In the genomic region with DNA sequence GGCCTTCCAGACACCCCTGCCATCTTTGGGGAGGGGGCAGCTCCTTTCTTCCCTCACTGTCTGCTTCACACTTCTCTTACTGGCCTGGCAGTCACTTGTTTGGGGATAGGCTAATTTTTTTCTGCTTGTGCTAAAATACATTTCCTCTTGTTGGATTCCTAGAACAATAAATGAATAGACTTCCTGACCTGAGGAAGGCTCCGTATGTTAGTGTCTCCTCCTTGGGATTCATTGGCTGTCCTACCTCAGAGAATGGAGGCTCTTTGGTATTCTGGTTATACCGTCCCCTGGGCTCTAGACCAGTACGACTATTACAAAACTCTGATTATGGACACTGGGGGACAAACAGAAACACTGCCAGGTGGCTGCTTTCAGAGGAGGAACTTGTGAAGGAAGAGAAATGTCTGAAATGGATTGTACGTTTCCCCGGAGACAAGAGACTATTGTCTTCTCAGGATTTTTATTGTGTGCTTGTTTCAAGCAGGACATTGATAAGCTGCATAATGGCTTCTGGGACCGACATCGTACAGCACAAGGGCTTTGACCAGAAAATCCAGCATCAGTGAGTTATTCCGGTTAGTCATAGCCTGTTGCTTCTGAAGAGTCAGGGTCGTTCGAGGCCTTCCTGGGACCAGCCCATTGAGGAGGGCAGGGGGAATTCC, we compare ENCODE assay signal across 26 mouse cellular contexts. TPM values are rescaled to one million over a fixed set of nuclear protein-coding genes. Genes with fewer than 3 reads are reported as not detected.
A peak's percentile ranks its signal among the peaks of the same experiment; 100 is the strongest.
DNase-seq lines count a peak whose midpoint lies in the region; ATAC-seq and TF ChIP-seq lines count a peak whose summit lies in the region.
"Had no signal": no experiment of that assay in that cellular context is flagged by ENCODE, and none has a peak within 500 bp of the region (broad histone marks: within the 10 kb centered on the region; RNA-seq: fewer than 3 reads in every experiment).

A gene (minus strand): TSS at position 51 of the 662 bp plus-strand sequence.

- no peaks in the 10 kb centered on the region for H3K27me3 ChIP-seq in cerebellum, adult 2 months (ENCODE audit: control insufficient read depth, insufficient read depth, low read length)
- H3K27me3 ChIP-seq in hindbrain, embryonic 12.5 days = no peaks in the 10 kb centered on the region; the same call in 1 of the 2 replicates
- no peaks in the 10 kb centered on the region for H3K27me3 ChIP-seq in midbrain, postnatal 0 days (ENCODE audit: insufficient read depth, low read length)
- H3K27me3 ChIP-seq: embryonic facial prominence, embryonic 13.5 days; lung, embryonic 15.5 days had no signal

- TF ChIP-seq POLR2A in cerebellum, adult 2 months (IDR thresholded peaks at IDR 0.05; ENCODE audit: borderline replicate concordance, insufficient read depth, low read length) = no peak

- H3K4me1 ChIP-seq in cerebellum, adult 2 months (ENCODE audit: control insufficient read depth, insufficient read depth, low read length) = no peaks in the 10 kb centered on the region
- H3K4me1 ChIP-seq in hindbrain, embryonic 12.5 days = peaks cover 11% of the 10 kb centered on the region
- no peaks in the 10 kb centered on the region for H3K4me1 ChIP-seq in midbrain, postnatal 0 days (ENCODE audit: insufficient read depth, low read length)
- H3K4me1 ChIP-seq: embryonic facial prominence, embryonic 13.5 days; lung, embryonic 15.5 days had no signal

- H3K9ac ChIP-seq in hindbrain, embryonic 12.5 days = 0 out of 2 replicates have a peak within 1 kb of the TSS, but pooled peaks have one; percentile 23
- H3K9ac ChIP-seq in midbrain, postnatal 0 days (replicated peaks; ENCODE audit: low read length, poor library complexity, severe bottlenecking) = no peak within 1 kb of the TSS
- H3K9ac ChIP-seq: embryonic facial prominence, embryonic 13.5 days; liver, embryonic 14.5 days; lung, embryonic 15.5 days had no signal

- no peaks in the 10 kb centered on the region for H3K9me3 ChIP-seq in hindbrain, embryonic 12.5 days (replicated peaks)
- H3K9me3 ChIP-seq in midbrain, postnatal 0 days (ENCODE audit: low read length) = no peaks in the 10 kb centered on the region
- H3K9me3 ChIP-seq: embryonic facial prominence, embryonic 13.5 days; lung, embryonic 15.5 days had no signal

- no peak within 1 kb of the TSS for H3K4me2 ChIP-seq in hindbrain, embryonic 12.5 days (replicated peaks)
- no peak within 1 kb of the TSS for H3K4me2 ChIP-seq in midbrain, postnatal 0 days (ENCODE audit: low read depth, low read length, poor library complexity, severe bottlenecking)
- H3K4me2 ChIP-seq: embryonic facial prominence, embryonic 13.5 days; heart, embryonic 11.5 days; lung, embryonic 15.5 days had no signal

- peak in 1 of 2 experiments; percentile 10 for DNase-seq in cerebellum, adult 2 months
- no peak for DNase-seq in cerebellum, postnatal 4 days (ENCODE audit: low spot score in 2 of 2)
- no peak for DNase-seq in layer of hippocampus, adult 2 months (ENCODE audit: low spot score in 2 of 2)
- DNase-seq in layer of hippocampus, adult 9-11 months = no peak
- DNase-seq in midbrain, postnatal 0 days (ENCODE audit: low spot score) = peak; percentile 47
- no peak for DNase-seq in kidney, postnatal 14 days
- DNase-seq in spleen, adult 12 weeks (ENCODE audit: low spot score) = no peak
- DNase-seq: adrenal gland, adult 8-10 months; cerebellum, adult 11-12 months; cerebellum, postnatal 36 days; heart, postnatal 14 days; kidney, adult 18-20 months; lung, postnatal 4 days; right cerebral cortex, postnatal 4 days; thymus, postnatal 36 days had no signal

- H3K27ac ChIP-seq in cerebellum, adult 2 months (ENCODE audit: insufficient read depth, low read length) = peak within 1 kb of the TSS; percentile 59; the same call in 1 of the 2 replicates
- H3K27ac ChIP-seq in layer of hippocampus, adult 2 months = peak within 1 kb of the TSS; percentile 57
- 0 out of 2 replicates have a peak within 1 kb of the TSS, but pooled peaks have one; percentile 13 for H3K27ac ChIP-seq in hindbrain, embryonic 12.5 days
- H3K27ac ChIP-seq in midbrain, postnatal 0 days (ENCODE audit: low read depth, low read length) = 0 out of 2 replicates have a peak within 1 kb of the TSS, but pooled peaks have one; percentile 26
- H3K27ac ChIP-seq: embryonic facial prominence, embryonic 13.5 days; kidney, postnatal 0 days; liver, embryonic 14.5 days; lung, embryonic 15.5 days; stomach, postnatal 0 days had no signal

- TF ChIP-seq CTCF in cerebellum, adult 2 months (IDR thresholded peaks at IDR 0.05; ENCODE audit: borderline replicate concordance, insufficient read depth, low read depth, low read length) = no peak
- no peak for TF ChIP-seq CTCF in layer of hippocampus, adult 2 months (conservative IDR thresholded peaks at IDR 0.05)
- TF ChIP-seq CTCF in midbrain, postnatal 0 days (IDR thresholded peaks at IDR 0.05) = no peak

- no peak for ATAC-seq in hindbrain, embryonic 12.5 days (ENCODE audit: low FRiP score)
- ATAC-seq in midbrain, postnatal 0 days (ENCODE audit: low FRiP score) = no peak; the same call in 1 of the 2 replicates
- ATAC-seq: forebrain, embryonic 16.5 days had no signal

- WGBS in cerebellum, adult 2 months = 38% methylated on average over 10 of the region's 10 CpGs
- 34% methylated on average over 10 of the region's 10 CpGs for WGBS in hindbrain, embryonic 12.5 days
- WGBS in midbrain, postnatal 0 days = 21% methylated on average over 10 of the region's 10 CpGs

- H3K36me3 ChIP-seq in hindbrain, embryonic 12.5 days = no peaks in the 10 kb centered on the region
- H3K36me3 ChIP-seq in midbrain, postnatal 0 days (ENCODE audit: insufficient read depth, low read length) = no peaks in the 10 kb centered on the region
- H3K36me3 ChIP-seq: embryonic facial prominence, embryonic 13.5 days; lung, embryonic 15.5 days had no signal

- no peak within 1 kb of the TSS for H3K4me3 ChIP-seq in cerebellum, adult 2 months (replicated peaks; ENCODE audit: insufficient read depth, low read depth, low read length)
- no peak within 1 kb of the TSS for H3K4me3 ChIP-seq in layer of hippocampus, adult 2 months
- H3K4me3 ChIP-seq in hindbrain, embryonic 12.5 days = no peak within 1 kb of the TSS
- H3K4me3 ChIP-seq in midbrain, postnatal 0 days (ENCODE audit: low read depth, low read length) = no peak within 1 kb of the TSS
- H3K4me3 ChIP-seq: embryonic facial prominence, embryonic 13.5 days; lung, embryonic 15.5 days had no signal

RNA-seq across cellular contexts. Expression of the gene that starts here (rescaled TPM):
- 4.5 and 6.5 TPM in 2 replicates for polyA plus RNA-seq in cerebellum, adult 2 months (2012; rRNA removed)
- under 1 TPM; 0.27 to 0.64 TPM for total RNA-seq in layer of hippocampus, adult 2 months (2021)
- polyA plus RNA-seq in hindbrain, embryonic 12.5 days (2016; fragmentation: Nextera tagmentation; extraction: Ambion mirVana) = 0.53 and 0.79 TPM in 2 replicates
- total RNA-seq in midbrain, postnatal 0 days (2014; rRNA removed) = 1.5 and 2.5 TPM in 2 replicates
- polyA plus RNA-seq in midbrain, postnatal 0 days (2015; fragmentation: Nextera tagmentation; extraction: Ambion mirVana) = 3.8 and 4.0 TPM in 2 replicates
- total RNA-seq: adrenal gland, adult 8-10 months; gastrocnemius, postnatal 4 days; monocyte, adult 5-6 weeks; neutrophil, adult 5-6 weeks had no signal
